Comparison of ENCODE assay signal across 16 mouse cellular contexts in the genomic region with DNA sequence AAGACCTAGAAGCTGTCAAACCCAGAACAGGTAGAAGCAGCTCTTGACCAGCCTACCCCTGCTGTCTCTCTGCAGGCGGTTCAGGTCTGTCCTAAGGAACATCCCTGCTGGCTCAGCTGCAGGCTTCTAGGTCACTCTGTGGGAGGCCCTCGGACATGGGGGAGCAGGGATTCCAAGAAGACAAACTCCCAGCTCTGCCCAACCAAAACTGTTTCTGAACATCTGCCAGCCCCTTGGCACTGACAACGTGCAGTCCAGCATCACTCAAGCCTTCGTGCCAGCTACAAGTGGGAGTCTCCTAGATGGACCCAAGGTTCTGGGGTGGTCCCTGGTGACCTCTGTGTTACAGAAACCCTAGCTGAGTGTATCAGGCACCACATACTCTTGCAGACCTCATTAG. TPM values are rescaled to one million over a fixed set of nuclear protein-coding genes. Genes with fewer than 3 reads are reported as not detected.
A peak's percentile ranks its signal among the peaks of the same experiment; 100 is the strongest.
DNase-seq lines count a peak whose midpoint lies in the region; ATAC-seq and TF ChIP-seq lines count a peak whose summit lies in the region.
"Had no signal": no experiment of that assay in that cellular context is flagged by ENCODE, and none has a peak within 500 bp of the region (broad histone marks: within the 10 kb centered on the region; RNA-seq: fewer than 3 reads in every experiment).

No protein-coding gene starts in this region.

- ATAC-seq in hindbrain, postnatal 0 days = no peak
- ATAC-seq in midbrain, embryonic 11.5 days (ENCODE audit: low FRiP score) = no peak
- no peak for ATAC-seq in midbrain, embryonic 15.5 days (replicated peaks)
- ATAC-seq in liver, embryonic 11.5 days (replicated peaks; ENCODE audit: low FRiP score) = no peak
- ATAC-seq: CD4-positive, CD25-positive, alpha-beta regulatory T cell, adult 4 months; intestine, postnatal 0 days; midbrain, embryonic 13.5 days had no signal

- whole genome bisulfite sequencing in hindbrain, postnatal 0 days = 58% methylated on average over 4 of the region's 4 CpGs
- 77% methylated on average over 4 of the region's 4 CpGs for WGBS in hindbrain, embryonic 10.5 days
- WGBS in midbrain, embryonic 11.5 days = 81% methylated on average over 4 of the region's 4 CpGs
- 77% methylated on average over 4 of the region's 4 CpGs for WGBS in midbrain, embryonic 15.5 days
- 76% methylated on average over 4 of the region's 4 CpGs for WGBS in liver, embryonic 11.5 days

- no peaks in the 10 kb centered on the region for H3K9me3 ChIP-seq in hindbrain, postnatal 0 days (ENCODE audit: low read length)
- H3K9me3 ChIP-seq in hindbrain, embryonic 10.5 days = no peaks in the 10 kb centered on the region
- H3K9me3 ChIP-seq in midbrain, embryonic 11.5 days (ENCODE audit: control insufficient read depth, low read length) = no peaks in the 10 kb centered on the region
- H3K9me3 ChIP-seq in midbrain, embryonic 15.5 days = no peaks in the 10 kb centered on the region
- no peaks in the 10 kb centered on the region for H3K9me3 ChIP-seq in liver, embryonic 11.5 days (ENCODE audit: control insufficient read depth, low read length)
- H3K9me3 ChIP-seq: heart, embryonic 10.5 days; limb, embryonic 10.5 days; midbrain, embryonic 13.5 days; neural tube, embryonic 13.5 days had no signal

- DNase-seq in hindbrain, postnatal 0 days (ENCODE audit: low spot score) = peak; percentile 8
- no peak for DNase-seq in hindbrain, embryonic 10.5 days (ENCODE audit: low spot score)
- peak; percentile 49 for DNase-seq in midbrain, embryonic 11.5 days (ENCODE audit: low spot score, missing footprints)
- DNase-seq in cerebellum, postnatal 10 days = peak; percentile 50 to 54
- DNase-seq in ovary, postnatal 14 days (ENCODE audit: low spot score) = peak; percentile 45
- DNase-seq in spleen, postnatal 4 days (ENCODE audit: low spot score in 2 of 2) = no peak
- DNase-seq in liver, embryonic 11.5 days (ENCODE audit: low spot score) = no peak

- no peak overlapping the region for H3K4me3 ChIP-seq in hindbrain, postnatal 0 days (ENCODE audit: low read length)
- no peak overlapping the region for H3K4me3 ChIP-seq in hindbrain, embryonic 10.5 days
- H3K4me3 ChIP-seq in midbrain, embryonic 11.5 days (ENCODE audit: low read depth, low read length) = no peak overlapping the region
- H3K4me3 ChIP-seq in midbrain, embryonic 15.5 days = no peak overlapping the region
- H3K4me3 ChIP-seq in liver, embryonic 11.5 days (ENCODE audit: low read depth, low read length) = no peak overlapping the region
- H3K4me3 ChIP-seq: erythroblast, embryonic 14.5 days; heart, embryonic 10.5 days; limb, embryonic 10.5 days; midbrain, embryonic 13.5 days; neural tube, embryonic 13.5 days had no signal

- no peak overlapping the region for H3K4me2 ChIP-seq in hindbrain, postnatal 0 days (ENCODE audit: low read depth, low read length)
- no peak overlapping the region for H3K4me2 ChIP-seq in midbrain, embryonic 11.5 days
- H3K4me2 ChIP-seq in midbrain, embryonic 15.5 days = no peak overlapping the region
- H3K4me2 ChIP-seq in liver, embryonic 11.5 days = no peak overlapping the region
- H3K4me2 ChIP-seq: midbrain, embryonic 13.5 days; neural tube, embryonic 13.5 days had no signal

- H3K4me1 ChIP-seq in hindbrain, postnatal 0 days (ENCODE audit: insufficient read depth, low read length) = no peaks in the 10 kb centered on the region
- H3K4me1 ChIP-seq in hindbrain, embryonic 10.5 days (replicated peaks) = peaks cover 7% of the 10 kb centered on the region
- H3K4me1 ChIP-seq in midbrain, embryonic 11.5 days (ENCODE audit: control insufficient read depth, insufficient read depth, low read length) = no peaks in the 10 kb centered on the region
- no peaks in the 10 kb centered on the region for H3K4me1 ChIP-seq in midbrain, embryonic 15.5 days
- H3K4me1 ChIP-seq in liver, embryonic 11.5 days (replicated peaks; ENCODE audit: control insufficient read depth, insufficient read depth, low read length) = 0 out of 2 replicates have a peak, but pooled peaks cover 2% of the 10 kb centered on the region
- H3K4me1 ChIP-seq: limb, embryonic 10.5 days; midbrain, embryonic 13.5 days; neural tube, embryonic 13.5 days had no signal

- H3K27me3 ChIP-seq in hindbrain, postnatal 0 days (ENCODE audit: insufficient read depth, low read length) = no peaks in the 10 kb centered on the region
- no peaks in the 10 kb centered on the region for H3K27me3 ChIP-seq in hindbrain, embryonic 10.5 days (ENCODE audit: insufficient read depth, poor library complexity, severe bottlenecking)
- H3K27me3 ChIP-seq in midbrain, embryonic 11.5 days (ENCODE audit: control insufficient read depth, insufficient read depth, low read length) = no peaks in the 10 kb centered on the region
- H3K27me3 ChIP-seq in midbrain, embryonic 15.5 days (replicated peaks) = no peaks in the 10 kb centered on the region
- no peaks in the 10 kb centered on the region for H3K27me3 ChIP-seq in liver, embryonic 11.5 days (replicated peaks; ENCODE audit: control insufficient read depth, insufficient read depth, low read length)
- H3K27me3 ChIP-seq: midbrain, embryonic 13.5 days; neural tube, embryonic 13.5 days had no signal

- H3K9ac ChIP-seq in hindbrain, postnatal 0 days (replicated peaks; ENCODE audit: low read length) = no peak overlapping the region
- H3K9ac ChIP-seq in midbrain, embryonic 11.5 days (ENCODE audit: low read length) = no peak overlapping the region
- H3K9ac ChIP-seq in midbrain, embryonic 15.5 days = no peak overlapping the region
- H3K9ac ChIP-seq in liver, embryonic 11.5 days (ENCODE audit: low read depth, low read length) = no peak overlapping the region
- H3K9ac ChIP-seq: midbrain, embryonic 13.5 days; neural tube, embryonic 13.5 days had no signal

- H3K36me3 ChIP-seq in hindbrain, postnatal 0 days (ENCODE audit: insufficient read depth, low read length) = no peaks in the 10 kb centered on the region
- no peaks in the 10 kb centered on the region for H3K36me3 ChIP-seq in hindbrain, embryonic 10.5 days
- H3K36me3 ChIP-seq in midbrain, embryonic 11.5 days (ENCODE audit: control insufficient read depth, insufficient read depth, low read length) = no peaks in the 10 kb centered on the region
- no peaks in the 10 kb centered on the region for H3K36me3 ChIP-seq in midbrain, embryonic 15.5 days (replicated peaks)
- H3K36me3 ChIP-seq in liver, embryonic 11.5 days (ENCODE audit: control insufficient read depth, insufficient read depth, low read length) = no peaks in the 10 kb centered on the region
- H3K36me3 ChIP-seq: heart, embryonic 10.5 days; limb, embryonic 10.5 days; neural tube, embryonic 13.5 days had no signal

- TF ChIP-seq CTCF in hindbrain, postnatal 0 days (IDR thresholded peaks at IDR 0.05; ENCODE audit: low read depth) = no peak

- H3K27ac ChIP-seq in hindbrain, postnatal 0 days = no peak overlapping the region
- no peak overlapping the region for H3K27ac ChIP-seq in hindbrain, embryonic 10.5 days
- no peak overlapping the region for H3K27ac ChIP-seq in midbrain, embryonic 11.5 days (ENCODE audit: low read depth, low read length)
- no peak overlapping the region for H3K27ac ChIP-seq in midbrain, embryonic 15.5 days
- H3K27ac ChIP-seq in liver, embryonic 11.5 days (ENCODE audit: low read depth, low read length) = no peak overlapping the region
- H3K27ac ChIP-seq: heart, embryonic 10.5 days; limb, embryonic 10.5 days; midbrain, embryonic 13.5 days; neural tube, embryonic 13.5 days had no signal

RNA-seq across cellular contexts. Expression of a gene that starts 9.1 kb away (rescaled TPM):
- 9.3 and 11.8 TPM in 2 replicates for total RNA-seq in hindbrain, postnatal 0 days (2014; rRNA removed)
- polyA plus RNA-seq in hindbrain, postnatal 0 days (2015; fragmentation: Nextera tagmentation; extraction: Ambion mirVana) = 9.1 and 9.4 TPM in 2 replicates
- 0.27 and 0.35 TPM in 2 replicates for polyA plus RNA-seq in hindbrain, embryonic 10.5 days (2016; fragmentation: Nextera tagmentation; extraction: Ambion mirVana)
- polyA plus RNA-seq in midbrain, embryonic 11.5 days (2014; fragmentation: Nextera tagmentation; extraction: Ambion mirVana) = 0.33 and 0.36 TPM in 2 replicates
- 6.2 and 6.8 TPM in 2 replicates for polyA plus RNA-seq in midbrain, embryonic 15.5 days (2015; fragmentation: Nextera tagmentation; extraction: Ambion mirVana)
- polyA plus RNA-seq in liver, embryonic 11.5 days (2014; fragmentation: Nextera tagmentation; extraction: Ambion mirVana) = 0.22 TPM in 1 of 2 replicates, not detected in the other
- polyA plus RNA-seq: CD4-positive, CD25-positive, alpha-beta regulatory T cell, adult 4 months; erythroblast, embryonic 14.5 days; liver, embryonic 16.5 days had no signal

RNA-seq across cellular contexts. Expression of a gene that starts 53.7 kb away (rescaled TPM):
- 56.3 and 61.1 TPM in 2 replicates for total RNA-seq in hindbrain, postnatal 0 days (2014; rRNA removed)
- polyA plus RNA-seq in hindbrain, postnatal 0 days (2015; fragmentation: Nextera tagmentation; extraction: Ambion mirVana) = 45.6 and 45.8 TPM in 2 replicates
- 29.3 and 32.9 TPM in 2 replicates for polyA plus RNA-seq in hindbrain, embryonic 10.5 days (2016; fragmentation: Nextera tagmentation; extraction: Ambion mirVana)
- polyA plus RNA-seq in midbrain, embryonic 11.5 days (2014; fragmentation: Nextera tagmentation; extraction: Ambion mirVana) = 30.7 and 34.6 TPM in 2 replicates
- polyA plus RNA-seq in midbrain, embryonic 15.5 days (2015; fragmentation: Nextera tagmentation; extraction: Ambion mirVana) = 26.9 and 28.9 TPM in 2 replicates
- polyA plus RNA-seq in liver, embryonic 11.5 days (2014; fragmentation: Nextera tagmentation; extraction: Ambion mirVana) = 76.2 and 79.6 TPM in 2 replicates

RNA-seq across cellular contexts. Expression of a gene that starts 54.5 kb away (rescaled TPM):
- 31.0 and 40.7 TPM in 2 replicates for total RNA-seq in hindbrain, postnatal 0 days (2014; rRNA removed)
- polyA plus RNA-seq in hindbrain, postnatal 0 days (2015; fragmentation: Nextera tagmentation; extraction: Ambion mirVana) = 12.0 and 12.4 TPM in 2 replicates
- 15.3 and 15.4 TPM in 2 replicates for polyA plus RNA-seq in hindbrain, embryonic 10.5 days (2016; fragmentation: Nextera tagmentation; extraction: Ambion mirVana)
- polyA plus RNA-seq in midbrain, embryonic 11.5 days (2014; fragmentation: Nextera tagmentation; extraction: Ambion mirVana) = 15.7 and 16.1 TPM in 2 replicates
- 15.8 and 17.1 TPM in 2 replicates for polyA plus RNA-seq in midbrain, embryonic 15.5 days (2015; fragmentation: Nextera tagmentation; extraction: Ambion mirVana)
- polyA plus RNA-seq in liver, embryonic 11.5 days (2014; fragmentation: Nextera tagmentation; extraction: Ambion mirVana) = 11.0 and 12.0 TPM in 2 replicates

Comparison
In these comparisons a context has a peak if more than half of its experiments do, and no peak if none do; other contexts are left out.
1. DNase-seq: peak in hindbrain, postnatal 0 days (single experiment), midbrain, embryonic 11.5 days (single experiment), cerebellum, postnatal 10 days (2 of 2) and ovary, postnatal 14 days (single experiment); none in hindbrain, embryonic 10.5 days (single experiment), spleen, postnatal 4 days (0 of 2) and liver, embryonic 11.5 days (single experiment).